Mouse (Mus musculus) heart, embryonic 14.5 days (tissue): ENCODE data around the gene Ankfn1. TPM values are rescaled to one million over a fixed set of nuclear protein-coding genes. Genes with fewer than 3 reads are reported as not detected.

ENCODE experiments used
- ATAC-seq: fragments of 200-750 bp; cut with Nextera tagmentation; 2 replicates; pipeline ENCODE4 v1.8.0; 2017; ENCODE audit warnings: low read depth, moderate TSS enrichment; ENCODE audit not compliant: insufficient number of reproducible peaks, insufficient read depth, low FRiP score
- H3K27ac ChIP-seq, 2 experiments: fragments of 200-500 bp in 1 of 2; fragments of 300-500 bp in 1 of 2; sonication (generic) in 1 of 2; replicated peaks in 1 of 2; 2 replicates each; pipeline ENCODE4 v1.5.1; 2012 to 2014; ENCODE audit warnings: low read depth in 2 of 2, low read length in 2 of 2, control low read depth in 1 of 2, mild to moderate bottlenecking in 1 of 2, mixed read lengths in 1 of 2; ENCODE audit not compliant: control insufficient read depth in 1 of 2, insufficient read depth in 1 of 2
- H3K27me3 ChIP-seq: fragments of 300-500 bp; sonication (generic); 2 replicates; pipeline ENCODE4 v1.6.1; 2014; ENCODE audit warnings: mild to moderate bottlenecking, low read length, control low read depth; ENCODE audit not compliant: control insufficient read depth, insufficient read depth
- H3K36me3 ChIP-seq: fragments of 300-500 bp; sonication (generic); 2 replicates; pipeline ENCODE4 v1.6.1; 2014; ENCODE audit warnings: mild to moderate bottlenecking, control low read depth, low read length, mixed read lengths; ENCODE audit not compliant: control insufficient read depth, insufficient read depth
- H3K4me1 ChIP-seq, 2 experiments: fragments of 200-500 bp in 1 of 2; fragments of 300-500 bp in 1 of 2; sonication (generic) in 1 of 2; 2 replicates each; pipeline ENCODE4 v1.6.1; 2012 to 2014; ENCODE audit warnings: low read length in 2 of 2, control low read depth in 1 of 2, mixed read lengths in 1 of 2; ENCODE audit not compliant: control insufficient read depth in 2 of 2, insufficient read depth in 2 of 2
- H3K4me2 ChIP-seq: fragments of 300-500 bp; sonication (generic); 2 replicates; pipeline ENCODE4 v1.6.1; 2014; ENCODE audit warnings: mild to moderate bottlenecking, low read length
- H3K4me3 ChIP-seq, 2 experiments: fragments of 200-500 bp in 1 of 2; fragments of 300-500 bp in 1 of 2; sonication (generic) in 1 of 2; 2 replicates each; pipeline ENCODE4 v1.5.1; 2012 to 2014; ENCODE audit warnings: low read length in 2 of 2, mild to moderate bottlenecking in 2 of 2, control low read depth in 1 of 2, low read depth in 1 of 2, moderate library complexity in 1 of 2; ENCODE audit not compliant: control insufficient read depth in 1 of 2, insufficient read depth in 1 of 2
- H3K9ac ChIP-seq: fragments of 300-500 bp; sonication (generic); 2 replicates; pipeline ENCODE4 v1.6.1; 2014; ENCODE audit warnings: mild to moderate bottlenecking, low read length
- H3K9me3 ChIP-seq: fragments of 300-500 bp; sonication (generic); 2 replicates; pipeline ENCODE4 v1.6.1; 2016; ENCODE audit warnings: low read length, control low read depth; ENCODE audit not compliant: control insufficient read depth
- WGBS: fragments of 180-500 bp; shearing (Covaris S2); extraction: QIAGEN DNeasy Blood & Tissue Kit; methylation state at CpG from one replicate; pipeline ENCODE4 v1.1.7; 2014; 5-methylcytosine and 5-hydroxymethylcytosine counted together
- polyA plus RNA-seq: library from polyadenylated mRNA; unstranded; fragments of >200 nt; fragmentation: Nextera tagmentation; extraction: Ambion mirVana; gene quantifications from 2 replicates; pipeline ENCODE4 v1.2.1, GENCODE M21; 2014

Gene Ankfn1
- polyA plus RNA-seq, 1 experiment from 2014 or later: not detected

DNA sequence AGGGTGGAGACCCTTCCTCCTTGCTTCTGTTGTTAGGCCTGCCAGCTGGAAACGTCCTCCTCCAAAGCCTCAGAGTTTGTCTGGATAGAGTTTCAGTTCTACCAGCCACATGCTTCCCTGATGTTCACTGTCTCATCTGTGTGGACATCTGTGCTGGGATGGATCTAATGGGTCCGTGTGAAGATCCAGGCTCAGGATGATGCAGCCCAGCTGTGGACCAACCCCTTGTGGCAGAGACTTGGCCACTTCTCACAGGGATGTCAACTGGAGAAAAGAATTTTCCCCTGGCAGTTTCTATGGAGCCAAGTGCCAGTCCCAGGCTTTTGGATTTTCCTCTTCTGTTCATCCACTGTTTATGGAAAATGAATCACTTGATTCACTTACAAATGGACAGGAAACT lies 100.5 kb downstream of the Ankfn1 start:
- no peaks in the 10 kb centered on the region for H3K36me3 ChIP-seq
- H3K27ac ChIP-seq: no peak overlapping the region
- H3K4me2 ChIP-seq: no peak overlapping the region
- no peak overlapping the region for H3K4me3 ChIP-seq
- 66% methylated on average over 2 of the region's 2 CpGs for WGBS
- no peaks in the 10 kb centered on the region for H3K4me1 ChIP-seq
- H3K9ac ChIP-seq: no peak overlapping the region
- no peaks in the 10 kb centered on the region for H3K27me3 ChIP-seq
- no peaks in the 10 kb centered on the region for H3K9me3 ChIP-seq
- ATAC-seq: no peak

DNA sequence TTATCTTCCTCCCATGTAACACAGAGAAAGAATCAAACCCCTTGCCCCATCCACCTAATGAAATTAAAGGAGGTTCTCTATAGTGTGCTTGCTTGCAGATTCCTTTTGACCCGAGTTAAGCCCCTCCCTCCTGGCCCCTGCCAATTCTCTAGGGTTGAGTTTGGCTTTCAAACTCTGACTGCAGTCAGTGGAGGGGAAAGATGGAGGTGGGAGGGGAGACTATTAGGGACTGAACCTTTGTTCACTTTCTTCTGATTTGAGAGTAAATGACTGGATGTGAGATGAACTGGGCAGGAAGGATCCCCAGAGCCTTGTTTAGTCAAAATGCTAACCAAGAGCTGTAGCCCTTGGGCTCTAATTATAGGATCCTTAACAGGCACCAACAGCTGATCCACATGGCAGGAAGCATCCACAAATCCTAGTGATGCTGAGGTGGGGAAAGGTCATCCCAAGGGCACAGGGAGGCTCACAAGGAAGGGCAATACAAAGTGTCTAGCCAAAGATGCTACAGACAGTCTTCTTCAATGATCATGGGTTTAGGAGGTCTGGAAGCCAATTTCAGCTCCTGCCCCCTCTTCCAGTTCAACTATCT lies 103.4 kb downstream of the Ankfn1 start:
- no peak for ATAC-seq
- H3K27ac ChIP-seq: no peak overlapping the region
- no peaks in the 10 kb centered on the region for H3K27me3 ChIP-seq
- H3K4me2 ChIP-seq: no peak overlapping the region
- H3K4me1 ChIP-seq: no peaks in the 10 kb centered on the region
- no peaks in the 10 kb centered on the region for H3K36me3 ChIP-seq
- no peak overlapping the region for H3K9ac ChIP-seq
- no peak overlapping the region for H3K4me3 ChIP-seq
- WGBS: 52% methylated on average over 1 of the region's 1 CpGs
- no peaks in the 10 kb centered on the region for H3K9me3 ChIP-seq

DNA sequence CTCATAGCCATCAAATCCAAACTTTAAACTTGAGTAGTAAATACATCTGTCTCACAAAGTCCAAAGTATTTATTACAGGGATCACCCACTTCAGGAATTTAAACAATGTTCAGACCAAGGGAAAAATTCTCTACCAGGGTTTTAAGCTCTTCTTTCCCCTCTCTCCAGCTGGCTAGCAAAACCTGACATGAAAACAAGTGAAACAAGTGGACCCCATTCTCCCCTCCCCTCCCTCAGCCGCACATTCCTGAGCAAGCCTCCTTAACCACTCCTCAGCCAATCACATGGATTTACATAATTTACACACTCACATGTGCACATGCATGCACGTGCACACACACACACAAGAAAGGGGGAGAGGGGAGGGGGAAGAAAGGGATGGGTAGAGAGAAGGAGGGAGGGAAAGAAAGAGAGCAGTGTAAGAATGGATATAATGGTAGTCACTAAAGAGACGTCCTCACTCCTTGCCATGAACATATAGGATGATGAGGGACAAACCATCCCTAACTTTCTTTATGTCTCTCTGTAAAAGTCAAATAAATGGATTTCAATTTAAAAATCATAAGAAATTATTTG lies 104.9 kb downstream of the Ankfn1 start:
- Histone ChIP-seq H3K4me2 (no peak overlapping the region), H3K27ac (no peak overlapping the region), H3K27me3 (no peaks in the 10 kb centered on the region), H3K9me3 (no peaks in the 10 kb centered on the region), H3K4me3 (no peak overlapping the region), H3K9ac (no peak overlapping the region), H3K4me1 (no peaks in the 10 kb centered on the region), H3K36me3 (no peaks in the 10 kb centered on the region)
- ATAC-seq: no peak
- WGBS: 60% methylated on average over 3 of the region's 3 CpGs

DNA sequence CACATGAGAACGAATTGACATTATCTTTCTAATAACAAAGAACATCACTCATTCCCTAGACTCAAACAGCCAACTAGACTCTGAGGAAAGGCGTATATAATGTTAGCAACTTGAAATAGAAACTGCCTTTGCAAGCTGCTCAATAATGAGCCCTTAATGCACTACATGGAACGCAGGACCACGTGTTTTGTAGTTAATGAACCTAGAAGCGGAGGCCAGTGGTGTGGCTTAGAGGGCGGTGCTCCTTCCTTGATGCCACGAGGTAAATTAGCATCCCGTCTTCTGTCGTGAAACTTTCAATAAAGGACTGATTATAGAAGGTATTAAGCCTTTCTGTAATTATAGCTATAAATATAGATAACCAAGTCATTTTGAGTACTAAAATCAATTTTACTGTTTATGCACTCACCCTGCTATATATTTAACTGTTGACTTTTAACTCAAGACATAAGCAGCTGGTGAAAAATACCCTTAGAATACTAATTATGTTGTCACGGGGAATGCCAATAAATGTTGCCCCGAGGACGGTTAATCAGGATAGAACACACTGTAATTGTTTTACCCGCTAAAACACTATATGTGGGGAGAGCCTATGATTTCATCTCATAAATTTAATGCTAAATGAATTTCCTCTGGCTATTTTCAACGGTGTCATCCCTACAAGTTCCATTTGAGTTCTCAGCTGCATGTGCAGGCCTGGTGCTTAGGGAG lies 112.1 kb downstream of the Ankfn1 start:
- H3K4me1 ChIP-seq: no peaks in the 10 kb centered on the region
- H3K27ac ChIP-seq: no peak overlapping the region
- H3K27me3 ChIP-seq: no peaks in the 10 kb centered on the region
- no peaks in the 10 kb centered on the region for H3K9me3 ChIP-seq
- WGBS: 84% methylated on average over 14 of the region's 14 CpGs
- no peak overlapping the region for H3K4me3 ChIP-seq
- no peak for ATAC-seq
- H3K9ac ChIP-seq: no peak overlapping the region
- H3K36me3 ChIP-seq: no peaks in the 10 kb centered on the region
- no peak overlapping the region for H3K4me2 ChIP-seq

DNA sequence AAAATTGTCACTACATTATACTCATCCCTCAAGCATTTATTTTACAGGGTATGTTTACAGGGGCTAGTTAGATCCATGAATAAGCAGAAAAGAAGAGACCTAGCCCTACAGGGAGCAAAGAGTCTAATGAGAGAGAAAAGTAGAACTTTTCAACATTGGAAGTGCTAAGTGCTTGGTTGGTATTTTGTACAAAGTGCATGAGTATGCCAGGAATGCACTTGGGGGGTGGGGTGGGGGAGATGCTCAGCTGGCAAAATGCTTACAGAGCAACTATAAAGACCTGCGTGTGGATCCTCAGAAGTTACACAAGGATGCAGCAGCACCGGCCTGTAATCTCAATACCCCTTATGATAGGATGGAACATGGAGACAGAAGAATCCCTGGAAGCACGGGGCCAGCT lies 118.4 kb downstream of the Ankfn1 start:
- H3K4me1 ChIP-seq: no peaks in the 10 kb centered on the region
- H3K9ac ChIP-seq: no peak overlapping the region
- H3K4me3 ChIP-seq: no peak overlapping the region
- no peaks in the 10 kb centered on the region for H3K36me3 ChIP-seq
- H3K9me3 ChIP-seq: no peaks in the 10 kb centered on the region
- no peak for ATAC-seq
- no peaks in the 10 kb centered on the region for H3K27me3 ChIP-seq
- H3K4me2 ChIP-seq: no peak overlapping the region
- no peak overlapping the region for H3K27ac ChIP-seq
- WGBS: 36% methylated on average over 3 of the region's 3 CpGs

DNA sequence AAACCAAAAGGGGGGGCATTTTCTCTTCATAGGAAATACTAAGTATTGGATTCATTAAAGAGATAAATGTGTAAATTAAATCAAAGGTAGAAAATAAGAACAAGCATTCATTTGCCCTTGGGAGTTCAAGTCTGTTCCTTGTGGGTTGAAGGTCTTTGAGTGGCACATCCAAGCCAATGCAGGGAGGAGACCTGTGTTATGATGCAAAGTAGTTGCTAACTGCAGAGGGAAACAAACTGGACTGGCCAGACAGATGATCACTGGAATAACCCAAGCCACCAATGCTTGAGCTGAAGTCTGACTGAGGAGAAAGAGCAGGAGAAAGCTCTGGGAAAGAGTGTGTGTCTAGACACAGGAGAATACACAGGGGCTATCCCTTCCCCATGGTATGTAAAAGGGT lies 120.9 kb downstream of the Ankfn1 start:
- no peaks in the 10 kb centered on the region for H3K27me3 ChIP-seq

DNA sequence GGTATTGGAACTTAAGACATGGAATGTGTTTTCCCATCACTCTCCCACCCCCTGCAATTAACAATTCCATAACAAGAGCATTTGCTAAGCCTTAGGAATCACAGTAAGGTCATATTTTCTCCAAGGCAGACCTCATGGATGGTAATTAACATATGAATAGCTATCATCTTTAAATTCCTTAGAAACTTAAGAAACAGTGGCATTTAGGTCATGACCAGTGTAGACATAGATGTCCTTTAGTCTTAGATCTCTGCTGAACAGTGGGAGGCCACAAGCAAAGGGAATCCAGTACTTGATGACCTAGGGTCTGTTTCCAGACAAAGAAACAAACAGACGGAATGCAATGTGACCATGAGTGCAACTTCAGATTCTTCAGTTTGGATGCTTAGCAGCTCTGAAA lies 141.7 kb downstream of the Ankfn1 start:
- Histone ChIP-seq H3K9ac (no peak overlapping the region), H3K4me3 (no peak overlapping the region), H3K4me2 (no peak overlapping the region), H3K27ac (no peak overlapping the region), H3K9me3 (no peaks in the 10 kb centered on the region), H3K27me3 (no peaks in the 10 kb centered on the region), H3K36me3 (no peaks in the 10 kb centered on the region), H3K4me1 (no peaks in the 10 kb centered on the region)
- ATAC-seq: no peak
- 76% methylated on average over 1 of the region's 1 CpGs for WGBS

More for the DNA sequence above, 120.9 kb downstream of the Ankfn1 start:
- no peak for ATAC-seq
- Histone ChIP-seq H3K4me2 (no peak overlapping the region), H3K4me3 (no peak overlapping the region), H3K36me3 (no peaks in the 10 kb centered on the region), H3K27ac (no peak overlapping the region), H3K4me1 (no peaks in the 10 kb centered on the region), H3K9ac (no peak overlapping the region), H3K9me3 (no peaks in the 10 kb centered on the region)
